Mouse (Mus musculus) ES-Bruce4 (cell line): ENCODE measurements around the gene Ccnq.
A peak's percentile ranks its signal among the peaks of the same experiment; 100 is the strongest.

ENCODE experiments used
- CTCF ChIP-seq: IDR thresholded peaks from one replicate; pipeline ENCODE4 v1.8.1; 2011; ENCODE audit warnings: low read depth, low read length
- EP300 ChIP-seq: IDR thresholded peaks from 2 replicates; pipeline ENCODE4 v1.6.1; 2011; ENCODE audit warnings: low read depth, low read length; ENCODE audit not compliant: insufficient read depth
- POLR2A ChIP-seq: IDR thresholded peaks from one replicate; pipeline ENCODE4 v1.8.1; 2011; ENCODE audit warnings: low read length; ENCODE audit not compliant: insufficient read depth

GRCm38 (mm10) chr11:78792055-78792454 lies 40.5 kb upstream of the Ccnq start:
- TF ChIP-seq CTCF (no peak), POLR2A (no peak), EP300 (peak; percentile 73; the same call in 1 of the 2 replicates)
